Mouse (Mus musculus) inflammation-experienced regulatory T-cells, adult 6 months (primary cell): ENCODE data around the gene Ppdpf. TPM values are rescaled to one million over a fixed set of nuclear protein-coding genes. Genes with fewer than 3 reads are reported as not detected.

Experiments used
- ATAC-seq: one replicate; pipeline ENCODE4 v1.8.0; 2017
- polyA plus RNA-seq, 3 experiments: library from polyadenylated mRNA; unstranded; fragments of 100-300 nt; shearing (Covaris generic); gene quantifications; one replicate each; pipeline ENCODE4 v1.2.1; 2017

The Ppdpf gene
- polyA plus RNA-seq: 100 to 1,000 TPM; 128 to 152 (median 146) TPM

DNA sequence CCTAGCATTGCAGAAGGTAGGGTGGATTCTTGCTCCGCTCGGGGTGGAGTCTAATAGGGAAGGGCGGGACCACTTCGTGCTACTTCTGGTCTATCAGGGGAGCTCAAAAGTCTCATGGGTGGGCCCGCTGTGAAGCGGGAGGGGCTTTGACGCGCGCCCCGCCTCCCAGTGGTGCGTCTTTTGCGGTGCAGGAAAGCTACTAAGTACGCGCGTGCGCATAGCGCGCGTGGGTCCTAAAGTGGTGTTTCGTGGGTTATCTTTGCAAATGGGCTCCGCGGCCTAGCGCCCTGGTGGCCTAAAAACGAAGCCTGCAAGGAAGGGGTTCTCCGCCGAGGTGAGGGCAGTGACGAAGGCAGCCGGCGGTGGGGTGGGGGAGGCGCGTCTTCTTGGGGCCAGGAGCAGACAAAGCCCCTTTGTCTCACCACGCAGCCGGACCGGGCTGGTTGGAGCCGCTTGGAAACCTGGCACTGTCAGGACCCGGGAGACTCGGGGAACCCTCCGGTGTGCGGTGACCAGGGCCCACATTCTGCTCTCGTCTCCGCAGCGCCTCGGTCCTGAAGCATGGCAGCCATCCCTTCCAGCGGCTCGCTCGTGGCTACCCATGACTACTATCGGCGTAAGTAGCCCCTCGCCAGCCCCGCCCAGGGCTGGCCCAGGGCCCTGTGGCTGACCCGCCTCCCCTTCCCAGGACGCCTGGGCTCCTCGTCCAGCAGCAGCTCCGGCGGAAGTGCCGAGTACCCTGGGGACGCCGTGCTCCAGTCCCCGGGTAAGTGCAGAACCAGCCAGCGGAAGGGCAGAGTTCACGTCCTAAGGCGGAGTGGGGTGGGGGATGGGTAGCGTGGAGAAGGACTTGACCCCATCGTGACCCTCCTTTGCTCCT is at the start of gene Ppdpf:
Ppdpf (plus strand) TSS at position 127 of the 880 bp plus-strand sequence.
- peak; percentile 92 for ATAC-seq

DNA sequence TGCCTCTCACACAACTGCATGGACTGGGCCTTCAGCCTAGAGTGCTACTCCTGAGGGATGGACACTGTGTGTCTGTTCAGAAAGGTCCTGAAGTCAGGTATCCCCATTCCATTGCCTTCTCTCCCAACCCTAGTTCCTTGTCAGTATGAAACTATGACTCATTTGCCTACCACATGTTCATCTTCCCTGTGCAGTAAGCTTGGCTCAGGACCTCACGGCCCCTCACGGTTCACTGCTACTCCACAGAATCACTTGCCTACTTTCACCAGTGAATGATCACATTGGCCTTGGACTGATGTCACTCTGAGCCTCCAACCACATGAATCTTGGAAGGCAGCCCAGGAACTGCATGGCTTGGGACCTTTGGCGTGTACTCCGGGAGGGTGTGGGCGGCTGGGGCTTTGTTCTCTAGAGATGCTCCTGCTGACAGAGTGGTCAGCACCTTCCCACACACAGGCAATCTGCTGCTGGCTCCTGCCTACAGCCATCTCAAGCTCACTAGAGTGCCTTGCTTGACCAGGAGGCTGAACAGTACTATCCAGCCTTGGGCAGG is 47.3 kb upstream of the Ppdpf start:
- ATAC-seq: no peak

DNA sequence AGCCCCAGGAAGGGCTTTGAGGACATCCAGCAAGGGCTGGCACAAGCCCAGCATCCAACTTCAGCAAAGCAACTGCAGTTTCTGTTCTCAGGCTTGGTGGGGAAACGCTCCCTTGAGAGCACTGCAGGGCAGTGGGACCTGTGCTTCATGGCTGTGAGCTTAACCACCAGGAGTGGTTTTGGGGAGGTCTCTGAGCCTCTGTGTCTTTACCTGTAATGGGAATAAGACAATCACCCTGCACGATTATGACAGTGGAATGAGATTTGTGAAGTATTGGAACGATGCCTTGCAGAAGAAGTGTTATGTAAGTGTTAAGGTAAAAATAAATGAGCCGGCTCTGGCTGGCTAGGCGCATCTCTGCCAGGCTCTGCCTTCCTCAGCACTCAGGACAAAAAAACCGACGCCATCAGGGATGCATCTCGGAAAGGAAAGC is 44.3 kb upstream of the Ppdpf start:
- no peak for ATAC-seq

DNA sequence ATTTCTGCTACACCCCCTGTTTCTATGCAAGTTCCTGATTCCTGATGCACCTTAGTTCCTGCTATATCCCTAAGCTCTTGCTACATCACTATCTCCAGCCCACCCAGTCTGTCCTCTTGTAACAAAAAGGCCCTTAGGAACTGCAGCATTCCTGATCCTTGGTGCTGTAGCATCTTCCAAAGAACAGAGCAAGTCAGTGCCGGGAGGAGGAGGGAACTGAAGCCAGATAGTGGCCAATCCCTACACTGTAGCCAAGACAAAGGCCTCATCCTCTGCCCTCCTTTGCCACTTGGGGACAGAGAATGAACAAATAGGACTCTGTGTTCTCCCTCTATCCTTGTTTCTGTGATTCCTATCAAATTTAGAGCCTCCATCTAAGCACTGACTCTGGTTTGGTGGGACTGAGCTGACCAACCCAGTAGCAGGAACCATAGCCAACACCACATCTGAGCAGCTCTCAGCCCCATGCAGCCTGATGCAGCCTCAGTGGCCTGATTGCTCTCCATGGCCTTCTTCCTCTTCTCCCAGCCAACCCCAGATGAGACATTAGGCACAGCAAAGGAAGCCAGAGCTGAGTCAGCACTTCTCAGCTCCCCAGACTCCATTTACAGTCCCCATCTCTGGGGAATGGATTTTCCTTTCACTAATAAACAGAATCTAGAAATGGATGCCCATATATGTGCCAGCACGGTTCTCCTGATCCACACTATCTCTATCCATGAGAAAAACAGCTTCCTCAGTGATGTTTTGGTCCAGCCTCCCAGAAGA is 43.4 kb upstream of the Ppdpf start:
- ATAC-seq: no peak

DNA sequence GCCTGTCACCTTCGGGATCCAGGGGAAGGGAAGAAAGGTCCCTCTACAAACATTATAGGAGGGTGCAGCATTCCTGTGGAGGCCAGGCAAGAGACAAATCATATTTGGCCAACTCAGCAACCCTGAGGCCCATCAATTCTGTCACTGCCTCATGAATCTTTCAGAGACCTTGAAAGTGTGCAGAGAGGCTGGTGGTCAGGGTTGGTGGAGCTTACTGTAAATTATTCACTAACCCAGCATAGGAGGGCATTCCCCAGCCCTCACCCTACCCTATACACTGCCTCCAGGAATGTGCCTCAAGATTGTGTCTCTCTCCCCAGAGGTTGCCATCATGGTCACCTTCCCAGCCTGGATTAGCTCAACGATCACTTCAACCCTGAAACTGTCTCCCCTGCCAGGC is 42.4 kb upstream of the Ppdpf start:
- no peak for ATAC-seq

DNA sequence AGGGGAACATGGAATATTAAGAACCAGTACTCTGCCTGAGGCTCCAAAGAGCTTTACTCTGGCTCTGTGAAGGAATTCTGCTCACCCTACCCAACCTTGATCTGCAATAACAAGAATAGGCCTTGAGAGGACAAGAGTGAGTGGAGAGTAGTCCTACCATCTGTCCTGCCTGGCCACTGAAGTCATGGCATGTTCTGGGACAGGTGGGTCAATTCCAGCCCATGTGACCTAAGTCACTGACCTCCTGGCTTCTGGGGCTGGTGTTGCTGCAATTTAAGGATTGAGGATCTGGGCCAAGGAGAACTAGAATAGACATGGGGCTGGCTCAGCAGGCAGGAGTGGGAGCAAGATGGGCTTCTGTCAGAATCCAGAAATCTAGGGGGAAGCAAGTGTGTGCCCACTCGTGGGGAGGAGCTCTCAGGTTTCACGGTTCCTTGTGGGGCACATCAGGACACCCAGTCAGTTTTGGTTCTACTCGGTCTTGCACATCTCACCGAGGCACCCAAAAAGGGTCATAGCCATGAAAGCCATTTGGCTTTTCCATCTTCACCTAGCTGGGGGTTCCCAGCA is 40.0 kb upstream of the Ppdpf start:
- no peak for ATAC-seq

DNA sequence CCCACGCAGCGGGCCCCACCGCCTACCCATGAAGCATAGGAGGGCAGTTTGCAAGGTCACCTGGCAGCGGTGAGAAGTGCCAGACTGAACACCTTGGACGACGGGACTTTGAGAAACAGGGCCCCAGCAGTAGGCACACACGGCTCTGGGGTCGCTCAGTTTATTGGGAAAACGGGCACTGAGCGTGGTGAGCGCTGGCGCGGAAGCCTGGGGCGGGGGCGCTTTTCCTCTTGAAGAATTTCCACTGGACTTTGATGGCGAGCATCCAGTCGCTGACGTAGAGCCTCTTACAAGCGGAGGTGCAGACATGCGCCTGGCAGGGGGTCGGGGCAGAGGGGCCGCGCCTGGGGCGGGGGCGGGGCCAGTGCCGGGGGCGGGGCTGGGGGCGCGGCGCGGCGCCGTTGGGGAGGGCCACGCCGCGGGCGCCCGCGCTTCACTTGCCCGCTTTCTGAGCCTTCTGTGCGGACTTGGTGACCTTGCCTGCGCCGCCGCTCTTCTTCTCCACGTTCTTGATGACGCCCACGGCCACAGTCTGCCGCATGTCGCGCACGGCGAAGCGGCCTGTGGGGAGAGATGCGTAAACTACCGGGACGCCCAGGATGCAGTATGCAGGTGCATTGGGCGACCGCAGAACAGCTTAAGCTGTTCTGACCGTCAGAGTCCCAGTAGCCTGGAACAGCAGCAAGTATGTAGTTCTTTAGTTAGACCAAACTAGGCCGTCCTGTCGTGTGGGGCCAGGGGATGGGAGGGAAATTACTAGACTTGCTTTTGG is 39.3 kb upstream of the Ppdpf start:
- ATAC-seq: no peak

DNA sequence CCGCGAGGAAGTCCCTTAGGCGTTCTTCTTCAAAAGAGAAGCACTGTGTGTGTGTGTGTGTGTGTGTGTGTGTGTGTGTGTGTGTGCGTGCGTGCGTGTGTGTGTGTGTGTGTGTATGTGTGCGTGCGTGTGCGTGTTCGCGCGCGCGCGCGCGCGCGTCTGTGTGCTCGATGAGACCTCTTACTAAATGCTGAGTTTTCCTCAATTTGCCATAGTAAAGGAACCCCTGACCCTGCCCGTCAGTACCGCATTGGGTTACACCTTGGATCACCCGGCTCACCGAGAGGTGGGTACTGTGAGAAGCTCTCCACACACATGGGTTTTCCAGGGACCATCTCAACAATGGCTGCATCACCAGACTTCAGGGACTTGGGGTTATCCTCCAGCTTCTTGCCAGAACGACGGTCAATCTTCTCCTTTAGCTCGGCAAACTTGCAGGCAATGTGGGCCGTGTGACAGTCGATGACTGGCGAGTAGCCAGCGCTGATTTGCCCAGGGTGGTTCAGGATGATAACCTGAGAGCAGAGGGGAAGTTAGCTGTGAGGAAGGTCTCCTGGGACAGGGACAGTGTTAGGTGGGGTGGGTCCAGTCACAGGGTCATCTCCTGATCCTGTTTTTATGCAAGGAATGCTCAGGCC is 38.6 kb upstream of the Ppdpf start:
- ATAC-seq: no peak

DNA sequence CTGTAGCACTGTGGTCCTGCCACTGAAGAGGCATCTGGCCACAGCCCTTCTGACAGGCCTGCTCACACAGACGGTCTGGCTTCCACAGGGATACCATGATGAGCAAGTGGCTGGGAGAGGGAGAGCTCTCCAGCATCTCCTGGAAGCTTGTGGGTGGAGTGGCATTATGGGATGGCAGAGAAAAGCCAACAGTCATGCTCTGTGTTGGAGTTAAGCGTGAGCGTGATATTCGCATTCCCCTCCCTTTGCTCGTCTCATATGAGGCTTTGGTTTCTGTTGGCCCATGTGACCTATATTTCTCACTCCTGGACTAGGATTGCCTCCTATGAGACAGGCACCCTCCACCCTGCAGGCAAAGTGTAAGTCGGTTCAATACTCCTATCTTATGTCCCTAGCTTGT is 36.8 kb upstream of the Ppdpf start:
- ATAC-seq: no peak

DNA sequence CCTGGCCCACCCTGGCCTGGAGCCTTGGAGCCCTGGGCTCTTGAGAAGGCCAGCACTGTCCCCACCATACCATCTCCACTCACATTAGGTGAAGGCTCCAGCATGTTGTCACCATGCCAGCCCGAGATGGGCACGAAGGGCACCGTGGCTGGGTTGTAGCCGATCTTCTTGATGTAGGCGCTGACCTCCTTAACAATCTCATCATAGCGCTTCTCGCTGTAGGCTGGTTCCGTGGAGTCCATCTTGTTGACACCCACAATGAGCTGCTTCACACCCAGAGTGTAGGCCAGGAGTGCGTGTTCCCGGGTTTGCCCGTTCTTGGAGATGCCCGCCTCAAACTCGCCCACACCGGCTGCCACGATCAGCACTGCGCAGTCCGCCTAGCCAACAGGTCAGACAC is 34.3 kb upstream of the Ppdpf start:
- no peak for ATAC-seq

DNA sequence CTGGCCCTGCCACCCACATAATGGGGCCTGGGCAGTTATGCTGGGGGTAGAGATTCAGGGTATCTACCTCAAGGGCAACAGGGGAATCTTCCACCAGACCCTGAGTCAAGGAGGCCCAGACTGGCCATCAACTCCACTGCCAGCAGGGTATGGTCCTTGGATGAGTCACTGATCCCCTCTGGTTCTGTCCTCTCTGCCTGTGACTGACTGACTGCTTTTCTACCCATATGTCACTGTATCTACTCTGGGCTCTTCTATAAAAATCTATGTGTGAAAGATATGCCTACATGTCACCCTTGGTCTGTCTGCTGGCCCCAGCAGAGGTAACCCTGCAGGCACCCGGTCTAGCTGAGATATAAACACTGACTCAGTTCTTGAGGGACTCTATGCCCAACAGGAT is 33.9 kb upstream of the Ppdpf start:
- ATAC-seq: no peak

DNA sequence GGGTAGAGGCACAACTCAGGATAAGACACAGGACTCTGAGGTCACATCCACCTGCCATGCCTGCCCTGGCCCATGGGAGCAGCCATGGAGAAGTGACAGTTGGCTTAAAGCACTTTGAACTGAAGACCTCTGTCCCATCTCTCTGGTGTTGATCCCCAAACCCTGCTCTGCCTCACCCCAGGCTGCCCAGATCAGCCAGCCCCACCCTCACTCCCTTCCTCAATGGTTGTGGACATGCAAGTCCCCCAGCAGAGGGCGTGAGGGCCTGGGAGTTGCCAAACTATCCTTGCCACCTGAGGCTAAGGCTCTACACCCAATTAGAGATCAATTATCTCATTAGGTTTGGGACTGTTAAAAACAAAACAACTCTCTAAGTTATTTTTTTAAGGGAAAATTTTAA is 33.2 kb upstream of the Ppdpf start:
- ATAC-seq: no peak

DNA sequence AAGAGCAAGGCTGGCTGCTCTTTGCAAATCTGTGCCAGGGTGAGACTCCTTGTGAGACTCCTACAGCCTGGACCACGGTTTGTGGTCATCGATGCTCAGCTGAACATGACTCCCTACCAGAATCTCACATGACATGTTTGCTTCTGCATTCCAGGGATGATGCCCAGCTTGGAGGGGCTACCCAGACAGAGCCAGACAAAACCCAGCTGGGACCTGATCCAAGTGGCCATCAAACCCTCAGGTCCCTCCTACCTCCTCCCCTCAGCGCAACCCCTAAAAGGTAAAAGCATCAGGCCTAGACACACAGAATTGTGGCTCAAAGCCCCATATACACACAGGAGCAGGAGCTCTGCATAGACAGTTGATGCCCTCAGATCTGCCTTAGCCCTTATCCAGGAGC is 32.7 kb upstream of the Ppdpf start:
- no peak for ATAC-seq

DNA sequence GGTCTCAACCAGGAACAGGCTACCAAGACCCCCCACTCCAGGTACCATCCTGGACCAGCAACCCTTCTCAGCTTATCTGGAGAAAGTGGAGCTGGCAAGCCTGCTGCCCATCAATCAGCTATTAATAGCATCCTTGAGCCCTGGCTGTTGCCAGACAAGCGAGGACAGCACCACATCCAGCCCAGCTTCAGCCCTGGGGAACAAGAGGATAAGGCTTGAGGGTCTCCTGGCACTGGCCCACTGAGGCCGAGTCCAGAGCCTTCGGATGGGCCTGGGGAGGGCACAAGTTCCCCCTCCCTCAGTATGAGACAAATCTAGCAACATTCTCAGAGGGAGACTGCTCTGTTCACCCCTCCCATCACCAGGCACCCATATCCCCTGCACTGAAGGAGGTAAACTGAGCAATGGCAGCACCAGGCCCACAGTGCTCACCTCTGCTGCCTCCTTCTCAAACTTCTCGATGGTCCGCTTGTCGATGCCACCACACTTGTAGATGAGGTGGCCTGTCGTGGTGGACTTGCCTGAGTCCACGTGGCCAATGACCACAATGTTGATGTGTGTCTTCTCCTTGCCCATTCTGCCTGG is 32.1 kb upstream of the Ppdpf start:
- ATAC-seq: no peak

DNA sequence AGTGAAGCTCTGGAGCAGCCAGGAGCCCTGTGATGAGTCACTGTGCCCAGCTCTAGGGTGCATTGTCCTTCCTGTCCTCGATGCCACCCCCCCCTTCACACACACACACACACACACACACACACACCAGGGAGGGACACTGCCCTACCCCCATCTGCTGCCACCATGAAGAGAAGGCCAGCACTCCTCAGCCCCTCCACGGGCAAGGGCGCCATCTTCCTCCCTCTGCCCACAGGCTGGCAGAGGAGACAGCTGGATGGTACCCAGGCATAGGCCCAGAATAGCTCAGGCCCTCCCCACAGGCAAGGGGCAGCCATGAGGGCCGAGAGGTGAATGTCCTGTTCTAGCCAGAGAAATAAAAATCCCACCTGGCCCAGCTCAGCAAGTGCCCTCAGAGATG is 31.2 kb upstream of the Ppdpf start:
- ATAC-seq: no peak

DNA sequence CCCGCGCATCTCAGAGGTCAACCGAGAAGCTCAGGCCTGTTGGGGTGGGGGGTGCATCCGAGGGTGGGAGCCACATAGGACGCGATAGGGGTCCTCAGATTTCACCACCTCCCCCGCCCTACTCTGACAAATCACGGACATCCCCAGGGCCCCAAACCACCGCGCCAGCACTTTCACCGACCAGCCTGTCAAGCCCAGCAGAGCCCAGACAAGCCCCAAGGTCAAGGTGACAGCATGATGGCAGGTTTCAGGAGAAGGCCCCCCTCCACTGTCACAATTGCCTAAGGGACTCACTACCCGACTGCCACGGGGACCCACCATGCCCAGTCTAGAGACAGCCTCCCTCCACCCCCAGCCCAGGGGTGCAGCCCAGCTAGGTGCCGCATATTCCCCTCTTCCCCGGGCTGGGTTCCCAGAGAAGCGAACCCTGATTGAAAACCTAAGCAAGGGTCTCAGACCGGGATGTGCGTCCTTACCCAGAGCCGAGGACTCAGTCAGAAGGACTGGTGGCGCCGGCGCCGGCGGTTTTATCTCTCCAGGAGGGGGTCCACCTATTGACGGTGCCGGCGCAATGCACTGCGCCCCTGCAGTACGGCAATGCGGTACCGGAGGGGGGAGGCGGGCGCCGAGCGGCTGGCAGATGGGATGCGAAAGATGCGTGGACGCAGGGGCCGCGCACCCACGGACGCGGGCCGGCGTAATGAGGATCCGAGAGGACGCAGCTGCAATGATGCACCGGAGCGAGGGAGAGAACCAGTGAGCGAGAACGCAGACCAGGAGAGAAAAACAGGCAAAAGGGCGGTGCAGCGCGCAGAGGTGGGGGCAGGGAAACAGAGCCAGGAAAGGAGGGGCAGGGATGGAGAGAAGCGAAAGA is 30.6 kb upstream of the Ppdpf start, which contains the start of gene Eef1a2:
Eef1a2 (minus strand) TSS at position 767 of the 874 bp plus-strand sequence.
- ATAC-seq: no peak

DNA sequence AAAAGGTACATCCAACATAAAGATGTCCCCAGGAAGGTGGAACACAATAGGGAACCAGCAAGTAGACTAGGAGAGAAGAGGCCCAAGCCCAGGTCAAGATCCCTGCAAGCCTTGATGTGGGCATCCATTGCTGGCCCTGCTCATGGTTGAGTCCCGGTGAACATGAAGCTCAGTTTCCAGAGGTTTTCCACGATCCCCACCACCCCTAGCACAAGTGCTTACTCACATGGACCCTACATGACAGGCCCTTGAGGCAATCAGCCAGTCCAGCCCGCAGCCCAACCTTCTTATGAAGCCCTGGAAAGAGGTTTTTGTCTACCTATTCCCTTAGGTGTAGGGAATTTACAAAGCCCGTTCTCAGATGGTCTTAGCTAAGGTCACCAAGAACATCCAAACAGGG is 29.9 kb upstream of the Ppdpf start:
- ATAC-seq: no peak

DNA sequence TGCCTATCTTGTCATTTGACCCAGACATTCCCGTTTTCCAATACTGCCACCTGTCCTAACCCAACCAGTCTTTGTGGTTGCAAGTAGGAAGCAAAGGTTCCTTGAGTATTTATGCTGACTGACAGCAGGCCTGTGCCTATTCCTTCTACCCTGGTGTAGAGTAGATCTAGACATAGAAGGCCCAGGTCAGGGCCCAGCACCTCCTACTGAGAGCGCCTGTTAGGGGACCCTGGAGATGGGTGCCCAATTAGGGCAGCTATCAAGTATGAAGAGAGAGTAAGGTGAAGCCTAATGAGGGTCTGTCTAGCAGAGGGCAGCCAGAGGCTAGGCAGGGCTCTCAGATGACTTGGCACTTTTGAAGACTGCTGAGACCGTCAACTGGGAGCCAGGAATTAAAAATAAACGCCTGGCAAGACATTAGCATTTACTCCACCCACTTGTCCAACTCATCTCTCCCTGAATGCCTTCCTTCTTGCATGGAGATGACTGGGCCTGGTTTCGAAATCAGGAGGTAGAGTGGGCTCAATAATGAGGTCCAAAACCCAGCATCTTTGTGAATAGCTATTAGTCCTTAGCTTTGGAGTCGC is 29.2 kb upstream of the Ppdpf start:
- ATAC-seq: no peak

DNA sequence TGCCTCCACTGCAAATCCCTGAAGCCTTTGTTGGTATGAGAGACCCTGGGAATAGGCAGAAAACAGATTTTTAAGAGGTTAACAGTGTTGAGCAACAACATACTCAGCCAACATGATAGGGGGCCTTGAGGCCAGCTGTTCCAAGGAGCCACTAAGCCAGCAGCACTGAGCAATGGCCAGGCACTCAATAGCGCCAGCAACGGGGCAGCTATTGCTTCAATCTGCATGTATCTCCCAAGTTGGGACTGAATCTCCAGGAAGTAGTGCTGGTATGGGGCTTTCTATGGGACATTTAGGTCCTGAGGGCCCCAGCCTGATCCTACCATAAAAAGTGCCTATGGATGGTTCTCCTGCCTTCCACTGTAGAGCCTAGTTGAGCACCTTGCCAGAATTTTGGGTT is 28.6 kb upstream of the Ppdpf start:
- no peak for ATAC-seq

DNA sequence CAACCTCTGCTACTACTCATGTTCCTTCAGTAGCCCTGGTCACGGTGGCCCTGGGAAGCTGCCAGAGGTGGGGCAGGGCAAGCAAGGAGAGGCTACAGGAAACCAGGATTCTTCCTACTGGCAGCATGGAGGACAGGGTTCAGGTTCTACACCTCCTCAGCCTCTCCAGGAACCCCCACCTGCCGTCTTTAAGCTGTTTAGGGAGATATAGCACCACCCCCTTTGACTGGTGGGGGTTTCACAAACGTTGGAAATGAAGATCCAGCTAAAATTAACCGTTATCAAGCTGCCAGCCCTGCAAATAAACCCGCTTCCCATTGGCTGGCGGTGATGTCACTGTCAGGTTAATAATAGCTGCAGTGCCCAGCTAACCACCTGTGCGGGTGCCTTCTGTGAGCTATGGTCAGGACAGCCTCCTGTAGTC is 27.9 kb upstream of the Ppdpf start:
- no peak for ATAC-seq
